Mouse (Mus musculus) CD4-positive helper T cell, adult 2 months (primary cell): ENCODE data around the gene Aig1.
A peak's percentile ranks its signal among the peaks of the same experiment; 100 is the strongest.
"Not testable (repeated sequence)": the region's sequence is repeated elsewhere in the genome, so short reads cannot be mapped to it uniquely, and the experiment has no call there.

Experiments
- DNase-seq: peaks from one replicate; pipeline ENCODE4 v3.0.0-alpha.2; 2012; ENCODE audit warnings: low read depth, missing footprints, low spot score

Gene Aig1

GRCm38 (mm10) chr10:13868371-13869321, at the start of gene Aig1:
Gene Aig1, minus strand, starts transcription at chr10:13868980.
- peak; percentile 89 for DNase-seq

- no peak for DNase-seq
Measured at GRCm38 (mm10) chr10:13916645-13917342, 48.0 kb upstream of the Aig1 start.

- no peak for DNase-seq
Measured at GRCm38 (mm10) chr10:13915211-13915610, 46.4 kb upstream of the Aig1 start.

GRCm38 (mm10) chr10:13913689-13914088, 44.9 kb upstream of the Aig1 start:
- no peak for DNase-seq

GRCm38 (mm10) chr10:13906261-13906741, 37.5 kb upstream of the Aig1 start:
- DNase-seq = no peak

- no peak for DNase-seq
Measured at GRCm38 (mm10) chr10:13905618-13906017, 36.8 kb upstream of the Aig1 start.

GRCm38 (mm10) chr10:13892762-13893161, 24.0 kb upstream of the Aig1 start:
- not testable (repeated sequence) for DNase-seq

- no peak for DNase-seq
Measured at GRCm38 (mm10) chr10:13882975-13883875, 14.4 kb upstream of the Aig1 start.

- DNase-seq = peak; percentile 57
Measured at GRCm38 (mm10) chr10:13882490-13882889, 13.7 kb upstream of the Aig1 start.

- DNase-seq = no peak
Measured at GRCm38 (mm10) chr10:13878696-13879095, 9.9 kb upstream of the Aig1 start.

- DNase-seq = no peak
Measured at GRCm38 (mm10) chr10:13875038-13875420, 6.2 kb upstream of the Aig1 start.

GRCm38 (mm10) chr10:13874301-13875037, 5.7 kb upstream of the Aig1 start:
- peak; percentile 8 for DNase-seq

- DNase-seq = peak; percentile 15
Measured at GRCm38 (mm10) chr10:13870531-13870930, 1.8 kb upstream of the Aig1 start.

GRCm38 (mm10) chr10:13869322-13870035, 699 bp upstream of the Aig1 start:
- DNase-seq = peak; percentile 65

GRCm38 (mm10) chr10:13866391-13866790, 2.4 kb downstream of the Aig1 start:
- DNase-seq = peak; percentile 5

GRCm38 (mm10) chr10:13861115-13861909, 7.5 kb downstream of the Aig1 start:
- peak; percentile 23 for DNase-seq

- DNase-seq = no peak
Measured at GRCm38 (mm10) chr10:13856438-13856837, 12.3 kb downstream of the Aig1 start.

GRCm38 (mm10) chr10:13855969-13856368, 12.8 kb downstream of the Aig1 start:
- no peak for DNase-seq

- DNase-seq = no peak
Measured at GRCm38 (mm10) chr10:13855111-13855510, 13.7 kb downstream of the Aig1 start.
